Mouse (Mus musculus) heart, embryonic 12.5 days (tissue): Measurements from ENCODE around the gene Brk1. TPM values are rescaled to one million over a fixed set of nuclear protein-coding genes. Genes with fewer than 3 reads are reported as not detected.

Experiments
- ATAC-seq: fragments of 200-750 bp; cut with Nextera tagmentation; 2 replicates; pipeline ENCODE4 v1.8.0; 2017; ENCODE audit warnings: moderate TSS enrichment, moderate library complexity; ENCODE audit not compliant: insufficient number of reproducible peaks, low FRiP score
- H3K27ac ChIP-seq: fragments of 300-500 bp; sonication (generic); 2 replicates; pipeline ENCODE4 v1.5.1; 2016; ENCODE audit warnings: mild to moderate bottlenecking, moderate library complexity; ENCODE audit not compliant: poor library complexity, severe bottlenecking
- H3K27me3 ChIP-seq: fragments of 300-500 bp; sonication (generic); replicated peaks from 2 replicates; pipeline ENCODE4 v1.6.1; 2016; ENCODE audit warnings: mild to moderate bottlenecking, moderate library complexity
- H3K36me3 ChIP-seq: fragments of 300-500 bp; sonication (generic); 2 replicates; pipeline ENCODE4 v1.6.1; 2016; ENCODE audit warnings: mild to moderate bottlenecking, moderate library complexity
- H3K4me1 ChIP-seq: fragments of 300-500 bp; sonication (generic); replicated peaks from 2 replicates; pipeline ENCODE4 v1.6.1; 2016; ENCODE audit warnings: mild to moderate bottlenecking
- H3K4me2 ChIP-seq: fragments of 300-500 bp; sonication (generic); 2 replicates; pipeline ENCODE4 v1.6.1; 2016; ENCODE audit warnings: mild to moderate bottlenecking, moderate library complexity
- H3K4me3 ChIP-seq: fragments of 300-500 bp; sonication (generic); 2 replicates; pipeline ENCODE4 v1.5.1; 2016; ENCODE audit warnings: mild to moderate bottlenecking
- H3K9ac ChIP-seq: fragments of 300-500 bp; sonication (generic); 2 replicates; pipeline ENCODE4 v1.6.1; 2016; ENCODE audit warnings: mild to moderate bottlenecking, moderate library complexity
- H3K9me3 ChIP-seq: fragments of 300-500 bp; sonication (generic); replicated peaks from 2 replicates; pipeline ENCODE4 v1.6.1; 2016; ENCODE audit warnings: mild to moderate bottlenecking, moderate library complexity
- WGBS: fragments of 180-500 bp; shearing (Covaris S2); methylation state at CpG from one replicate; pipeline ENCODE4 v1.1.7; 2016; 5-methylcytosine and 5-hydroxymethylcytosine counted together
- polyA plus RNA-seq: library from polyadenylated mRNA; unstranded; fragments of >200 nt; fragmentation: Nextera tagmentation; extraction: Ambion mirVana; gene quantifications from 2 replicates; pipeline ENCODE4 v1.2.1, GENCODE M21; 2016

Brk1 gene
- polyA plus RNA-seq, 1 experiment from 2014 or later, result 156 TPM

GRCm38 (mm10) chr6:113600543-113601139 lies 3.9 kb upstream of the Brk1 start, which contains the start of gene Fancd2os:
TSS of gene Fancd2os (minus strand) at chr6:113600715.
- H3K4me3 ChIP-seq, result no peak within 1 kb of the TSS
- no peak within 1 kb of the TSS for H3K9ac ChIP-seq
- H3K4me1 ChIP-seq, result peaks cover 3% of the 10 kb centered on the region
- no peaks in the 10 kb centered on the region for H3K9me3 ChIP-seq
- H3K27me3 ChIP-seq, result no peaks in the 10 kb centered on the region
- 56% methylated on average over 23 of the region's 23 CpGs for WGBS
- H3K27ac ChIP-seq, result no peak within 1 kb of the TSS
- H3K36me3 ChIP-seq, result peaks cover 3% of the 10 kb centered on the region; the same call in 1 of the 2 replicates
- no peak within 1 kb of the TSS for H3K4me2 ChIP-seq
- ATAC-seq, result no peak

- no peak overlapping the region for H3K9ac ChIP-seq
- peaks cover 15% of the 10 kb centered on the region for H3K4me1 ChIP-seq
- WGBS, result 93% methylated on average over 6 of the region's 6 CpGs
- H3K27me3 ChIP-seq, result no peaks in the 10 kb centered on the region
- no peak overlapping the region for H3K4me3 ChIP-seq
- no peak overlapping the region for H3K27ac ChIP-seq
- H3K9me3 ChIP-seq, result no peaks in the 10 kb centered on the region
- no peaks in the 10 kb centered on the region for H3K36me3 ChIP-seq
- ATAC-seq, result no peak
- H3K4me2 ChIP-seq, result no peak overlapping the region
These were observed 1.8 kb upstream of the Brk1 start for GRCm38 (mm10) chr6:113602821-113603220.

- H3K4me2 ChIP-seq, result peak overlapping the region; percentile 86
- WGBS, result 45% methylated on average over 12 of the region's 12 CpGs
- peaks cover 15% of the 10 kb centered on the region for H3K4me1 ChIP-seq
- no peak for ATAC-seq
- H3K9me3 ChIP-seq, result no peaks in the 10 kb centered on the region
- peak overlapping the region; percentile 93 for H3K9ac ChIP-seq
- no peaks in the 10 kb centered on the region for H3K36me3 ChIP-seq
- H3K27me3 ChIP-seq, result no peaks in the 10 kb centered on the region
- peak overlapping the region; percentile 90 for H3K4me3 ChIP-seq
- no peak overlapping the region for H3K27ac ChIP-seq
These were observed 579 bp upstream of the Brk1 start for GRCm38 (mm10) chr6:113603993-113604392.

GRCm38 (mm10) chr6:113605224-113605545 lies 613 bp downstream of the Brk1 start:
- peak overlapping the region; percentile 90 for H3K4me3 ChIP-seq
- WGBS, result 4% methylated on average over 10 of the region's 10 CpGs
- peak overlapping the region; percentile 78 for H3K27ac ChIP-seq
- H3K4me2 ChIP-seq, result peak overlapping the region; percentile 86
- no peak for ATAC-seq
- H3K36me3 ChIP-seq, result peaks cover under 1% of the 10 kb centered on the region; the same call in 1 of the 2 replicates
- H3K9me3 ChIP-seq, result no peaks in the 10 kb centered on the region
- peak overlapping the region; percentile 93 for H3K9ac ChIP-seq
- H3K27me3 ChIP-seq, result no peaks in the 10 kb centered on the region
- H3K4me1 ChIP-seq, result peaks cover 15% of the 10 kb centered on the region

- peaks cover 43% of the 10 kb centered on the region for H3K4me1 ChIP-seq
- H3K36me3 ChIP-seq, result peaks cover 21% of the 10 kb centered on the region
- H3K27me3 ChIP-seq, result no peaks in the 10 kb centered on the region
- no peak overlapping the region for H3K9ac ChIP-seq
- no peak overlapping the region for H3K27ac ChIP-seq
- WGBS, result 84% methylated on average over 6 of the region's 6 CpGs
- no peak for ATAC-seq
- no peak overlapping the region for H3K4me3 ChIP-seq
- no peaks in the 10 kb centered on the region for H3K9me3 ChIP-seq
- no peak overlapping the region for H3K4me2 ChIP-seq
These were observed 4.3 kb downstream of the Brk1 start for GRCm38 (mm10) chr6:113608871-113609270.

GRCm38 (mm10) chr6:113609293-113609692 lies 4.7 kb downstream of the Brk1 start:
- H3K4me2 ChIP-seq, result no peak overlapping the region
- no peak for ATAC-seq
- H3K4me1 ChIP-seq, result peaks cover 43% of the 10 kb centered on the region
- H3K9me3 ChIP-seq, result no peaks in the 10 kb centered on the region
- no peak overlapping the region for H3K27ac ChIP-seq
- no peak overlapping the region for H3K4me3 ChIP-seq
- WGBS, result 96% methylated on average over 7 of the region's 7 CpGs
- H3K27me3 ChIP-seq, result no peaks in the 10 kb centered on the region
- H3K9ac ChIP-seq, result no peak overlapping the region
- peaks cover 25% of the 10 kb centered on the region for H3K36me3 ChIP-seq

GRCm38 (mm10) chr6:113612258-113612969 lies 7.8 kb downstream of the Brk1 start:
- Histone ChIP-seq H3K4me3 (no peak overlapping the region), H3K36me3 (peaks cover 55% of the 10 kb centered on the region), H3K9me3 (no peaks in the 10 kb centered on the region), H3K27ac (peak overlapping the region; percentile 88), H3K4me1 (peaks cover 28% of the 10 kb centered on the region), H3K4me2 (peak overlapping the region; percentile 55), H3K27me3 (no peaks in the 10 kb centered on the region), H3K9ac (peak overlapping the region; percentile 34; the same call in 1 of the 2 replicates)
- ATAC-seq, result no peak
- 36% methylated on average over 8 of the region's 8 CpGs for WGBS

GRCm38 (mm10) chr6:113614152-113614551 lies 9.6 kb downstream of the Brk1 start:
- no peak overlapping the region for H3K4me2 ChIP-seq
- no peak for ATAC-seq

GRCm38 (mm10) chr6:113614997-113615396 lies 10.4 kb downstream of the Brk1 start:
- Histone ChIP-seq H3K27me3 (no peaks in the 10 kb centered on the region), H3K4me2 (no peak overlapping the region), H3K4me3 (no peak overlapping the region), H3K36me3 (peaks cover 65% of the 10 kb centered on the region), H3K9me3 (no peaks in the 10 kb centered on the region), H3K4me1 (peaks cover 28% of the 10 kb centered on the region), H3K27ac (no peak overlapping the region), H3K9ac (no peak overlapping the region)
- WGBS, result 96% methylated on average over 8 of the region's 8 CpGs
- no peak for ATAC-seq

More at GRCm38 (mm10) chr6:113614152-113614551, 9.6 kb downstream of the Brk1 start:
- H3K27me3 ChIP-seq, result no peaks in the 10 kb centered on the region
- WGBS, result 93% methylated on average over 7 of the region's 7 CpGs
- peaks cover 65% of the 10 kb centered on the region for H3K36me3 ChIP-seq
- H3K9ac ChIP-seq, result no peak overlapping the region
- H3K4me3 ChIP-seq, result no peak overlapping the region
- H3K27ac ChIP-seq, result no peak overlapping the region
- peaks cover 28% of the 10 kb centered on the region for H3K4me1 ChIP-seq
- no peaks in the 10 kb centered on the region for H3K9me3 ChIP-seq

- Histone ChIP-seq H3K4me3 (no peak overlapping the region), H3K36me3 (peaks cover 61% of the 10 kb centered on the region), H3K4me1 (peaks cover 26% of the 10 kb centered on the region), H3K9me3 (no peaks in the 10 kb centered on the region), H3K4me2 (no peak overlapping the region), H3K27me3 (no peaks in the 10 kb centered on the region), H3K27ac (no peak overlapping the region), H3K9ac (no peak overlapping the region)
- no peak for ATAC-seq
- WGBS, result 94% methylated on average over 4 of the region's 4 CpGs
These were observed 10.9 kb downstream of the Brk1 start for GRCm38 (mm10) chr6:113615489-113615888.

GRCm38 (mm10) chr6:113623386-113623785 lies 18.8 kb downstream of the Brk1 start:
- Histone ChIP-seq H3K4me3 (peak overlapping the region; percentile 77), H3K9ac (no peak overlapping the region), H3K4me1 (peaks cover 18% of the 10 kb centered on the region), H3K4me2 (peak overlapping the region; percentile 82), H3K36me3 (peaks cover 18% of the 10 kb centered on the region), H3K27ac (no peak overlapping the region; the same call in 1 of the 2 replicates), H3K27me3 (no peaks in the 10 kb centered on the region), H3K9me3 (no peaks in the 10 kb centered on the region)
- WGBS, result 61% methylated on average over 5 of the region's 5 CpGs
- 0 out of 2 replicates have a peak, but pooled peaks have one; percentile 4 for ATAC-seq
